Mouse (Mus musculus) hindbrain, embryonic 15.5 days (tissue): Measurements from ENCODE around the gene Stat5a. TPM values are rescaled to one million over a fixed set of nuclear protein-coding genes. Genes with fewer than 3 reads are reported as not detected.

Source experiments
- ATAC-seq: fragments of 200-750 bp; cut with Nextera tagmentation; 2 replicates; pipeline ENCODE4 v1.8.0; 2017; ENCODE audit warnings: low read depth, moderate number of reproducible peaks, moderate TSS enrichment; ENCODE audit not compliant: low FRiP score
- H3K27ac ChIP-seq: fragments of 300-500 bp; sonication (generic); replicated peaks from 2 replicates; pipeline ENCODE4 v1.5.1; 2015; ENCODE audit warnings: mild to moderate bottlenecking, inconsistent platforms
- H3K27me3 ChIP-seq: fragments of 300-500 bp; sonication (generic); 2 replicates; pipeline ENCODE4 v1.6.1; 2015; ENCODE audit warnings: control low read depth, inconsistent platforms
- H3K36me3 ChIP-seq: fragments of 300-500 bp; sonication (generic); 2 replicates; pipeline ENCODE4 v1.6.1; 2015; ENCODE audit warnings: control low read depth, inconsistent platforms
- H3K4me1 ChIP-seq: fragments of 300-500 bp; sonication (generic); replicated peaks from 2 replicates; pipeline ENCODE4 v1.6.1; 2015; ENCODE audit warnings: control low read depth, inconsistent platforms
- H3K4me2 ChIP-seq: fragments of 300-500 bp; sonication (generic); 2 replicates; pipeline ENCODE4 v1.6.1; 2015; ENCODE audit warnings: moderate library complexity, mild to moderate bottlenecking, inconsistent platforms
- H3K4me3 ChIP-seq: fragments of 300-500 bp; sonication (generic); 2 replicates; pipeline ENCODE4 v1.5.1; 2015; ENCODE audit warnings: mild to moderate bottlenecking, inconsistent platforms
- H3K9ac ChIP-seq: fragments of 300-500 bp; sonication (generic); 2 replicates; pipeline ENCODE4 v1.6.1; 2015; ENCODE audit warnings: inconsistent platforms
- H3K9me3 ChIP-seq: fragments of 300-500 bp; sonication (generic); 2 replicates; pipeline ENCODE4 v1.6.1; 2016; ENCODE audit warnings: control low read depth, inconsistent platforms
- WGBS: fragments of 180-500 bp; shearing (Covaris S2); methylation state at CpG from one replicate; pipeline ENCODE4 v1.1.7; 2015; 5-methylcytosine and 5-hydroxymethylcytosine counted together
- polyA plus RNA-seq: library from polyadenylated mRNA; unstranded; fragments of >200 nt; fragmentation: Nextera tagmentation; extraction: Ambion mirVana; gene quantifications from 2 replicates; pipeline ENCODE4 v1.2.1, GENCODE M21; 2015

Gene Stat5a
- polyA plus RNA-seq, 1 experiment from 2014 or later: 2.1 TPM

GRCm38 (mm10) chr11:100840866-100841265 lies 18.3 kb upstream of the Stat5a start:
- Histone ChIP-seq H3K27ac (no peak overlapping the region), H3K4me2 (no peak overlapping the region), H3K9me3 (no peaks in the 10 kb centered on the region), H3K27me3 (no peaks in the 10 kb centered on the region), H3K4me3 (no peak overlapping the region), H3K36me3 (no peaks in the 10 kb centered on the region), H3K9ac (no peak overlapping the region), H3K4me1 (no peaks in the 10 kb centered on the region)
- no peak for ATAC-seq
- 76% methylated on average over 12 of the region's 12 CpGs for WGBS

GRCm38 (mm10) chr11:100842025-100842424 lies 17.1 kb upstream of the Stat5a start:
- no peaks in the 10 kb centered on the region for H3K9me3 ChIP-seq
- no peak overlapping the region for H3K27ac ChIP-seq
- no peaks in the 10 kb centered on the region for H3K4me1 ChIP-seq
- H3K4me3 ChIP-seq: no peak overlapping the region
- H3K36me3 ChIP-seq: no peaks in the 10 kb centered on the region
- no peak overlapping the region for H3K9ac ChIP-seq
- H3K4me2 ChIP-seq: no peak overlapping the region
- WGBS: 90% methylated on average over 7 of the region's 7 CpGs
- H3K27me3 ChIP-seq: no peaks in the 10 kb centered on the region
- no peak for ATAC-seq

- Histone ChIP-seq H3K4me2 (no peak overlapping the region), H3K4me1 (peaks cover 7% of the 10 kb centered on the region; the same call in 1 of the 2 replicates), H3K9me3 (no peaks in the 10 kb centered on the region), H3K9ac (no peak overlapping the region), H3K27me3 (no peaks in the 10 kb centered on the region), H3K36me3 (no peaks in the 10 kb centered on the region), H3K27ac (no peak overlapping the region), H3K4me3 (no peak overlapping the region)
- ATAC-seq: no peak
- 93% methylated on average over 8 of the region's 8 CpGs for WGBS
Measured at GRCm38 (mm10) chr11:100843070-100843669, 16.0 kb upstream of the Stat5a start.

GRCm38 (mm10) chr11:100844121-100844520 lies 15.0 kb upstream of the Stat5a start:
- Histone ChIP-seq H3K27ac (no peak overlapping the region), H3K4me2 (no peak overlapping the region), H3K36me3 (no peaks in the 10 kb centered on the region), H3K4me3 (no peak overlapping the region), H3K9me3 (no peaks in the 10 kb centered on the region), H3K27me3 (no peaks in the 10 kb centered on the region), H3K4me1 (peaks cover 16% of the 10 kb centered on the region), H3K9ac (no peak overlapping the region)
- 83% methylated on average over 4 of the region's 4 CpGs for WGBS
- no peak for ATAC-seq

GRCm38 (mm10) chr11:100845793-100846192 lies 13.4 kb upstream of the Stat5a start:
- Histone ChIP-seq H3K4me1 (peaks cover 25% of the 10 kb centered on the region), H3K4me2 (no peak overlapping the region), H3K27me3 (no peaks in the 10 kb centered on the region), H3K27ac (no peak overlapping the region), H3K9me3 (no peaks in the 10 kb centered on the region), H3K9ac (no peak overlapping the region), H3K4me3 (no peak overlapping the region), H3K36me3 (no peaks in the 10 kb centered on the region)
- ATAC-seq: no peak
- WGBS: 76% methylated on average over 6 of the region's 6 CpGs

GRCm38 (mm10) chr11:100847572-100847971 lies 11.6 kb upstream of the Stat5a start:
- H3K9me3 ChIP-seq: no peaks in the 10 kb centered on the region
- peaks cover 33% of the 10 kb centered on the region for H3K4me1 ChIP-seq
- 93% methylated on average over 4 of the region's 4 CpGs for WGBS
- no peak overlapping the region for H3K9ac ChIP-seq
- no peak for ATAC-seq
- H3K4me2 ChIP-seq: no peak overlapping the region; the same call in 1 of the 2 replicates
- no peaks in the 10 kb centered on the region for H3K27me3 ChIP-seq
- H3K36me3 ChIP-seq: no peaks in the 10 kb centered on the region
- H3K4me3 ChIP-seq: no peak overlapping the region
- no peak overlapping the region for H3K27ac ChIP-seq

- Histone ChIP-seq H3K4me3 (no peak overlapping the region), H3K9me3 (no peaks in the 10 kb centered on the region), H3K4me1 (peaks cover 33% of the 10 kb centered on the region), H3K9ac (no peak overlapping the region), H3K27ac (no peak overlapping the region), H3K27me3 (peaks cover 3% of the 10 kb centered on the region; the same call in 1 of the 2 replicates), H3K36me3 (no peaks in the 10 kb centered on the region), H3K4me2 (peak overlapping the region; percentile 81; the same call in 1 of the 2 replicates)
- no peak for ATAC-seq
- WGBS: 78% methylated on average over 4 of the region's 4 CpGs
Measured at GRCm38 (mm10) chr11:100848080-100848479, 11.1 kb upstream of the Stat5a start.

- 55% methylated on average over 6 of the region's 6 CpGs for WGBS
- Histone ChIP-seq H3K4me2 (peak overlapping the region; percentile 81), H3K27me3 (peaks cover 8% of the 10 kb centered on the region; the same call in 1 of the 2 replicates), H3K4me1 (peaks cover 33% of the 10 kb centered on the region), H3K9ac (0 out of 2 replicates have a peak overlapping the region, but pooled peaks have one; percentile 72), H3K27ac (peak overlapping the region; percentile 13; the same call in 1 of the 2 replicates), H3K36me3 (no peaks in the 10 kb centered on the region), H3K9me3 (no peaks in the 10 kb centered on the region), H3K4me3 (peak overlapping the region; percentile 81)
- ATAC-seq: no peak
Measured at GRCm38 (mm10) chr11:100848789-100849379, 10.3 kb upstream of the Stat5a start.

GRCm38 (mm10) chr11:100849456-100850037 lies 9.6 kb upstream of the Stat5a start:
- Histone ChIP-seq H3K36me3 (no peaks in the 10 kb centered on the region), H3K4me1 (peaks cover 33% of the 10 kb centered on the region), H3K4me3 (peak overlapping the region; percentile 81), H3K9me3 (no peaks in the 10 kb centered on the region), H3K9ac (peak overlapping the region; percentile 72), H3K27me3 (peaks cover 8% of the 10 kb centered on the region; the same call in 1 of the 2 replicates), H3K4me2 (peak overlapping the region; percentile 81), H3K27ac (peak overlapping the region; percentile 86)
- no peak for ATAC-seq
- 3% methylated on average over 13 of the region's 13 CpGs for WGBS

- Histone ChIP-seq H3K27ac (peak within 1 kb of the TSS; percentile 86), H3K4me2 (peak within 1 kb of the TSS; percentile 81), H3K4me3 (peak within 1 kb of the TSS; percentile 81), H3K4me1 (peaks cover 33% of the 10 kb centered on the region), H3K27me3 (peaks cover 8% of the 10 kb centered on the region; the same call in 1 of the 2 replicates), H3K9ac (peak within 1 kb of the TSS; percentile 72), H3K36me3 (no peaks in the 10 kb centered on the region), H3K9me3 (no peaks in the 10 kb centered on the region)
- peak; percentile 83 for ATAC-seq
- WGBS: under 1% methylated on average over 90 of the region's 104 CpGs
Measured at GRCm38 (mm10) chr11:100850038-100850777, 8.9 kb upstream of the Stat5a start, which contains the start of gene Stat5b. Gene Stat5b, minus strand, starts transcription at chr11:100850724.

- Histone ChIP-seq H3K36me3 (no peaks in the 10 kb centered on the region), H3K9me3 (no peaks in the 10 kb centered on the region), H3K27ac (peak overlapping the region; percentile 86), H3K27me3 (peaks cover 8% of the 10 kb centered on the region; the same call in 1 of the 2 replicates), H3K4me2 (peak overlapping the region; percentile 81), H3K9ac (peak overlapping the region; percentile 72), H3K4me3 (peak overlapping the region; percentile 81), H3K4me1 (peaks cover 33% of the 10 kb centered on the region)
- under 1% methylated on average over 33 of the region's 33 CpGs for WGBS
- peak; percentile 32 for ATAC-seq
Measured at GRCm38 (mm10) chr11:100850778-100851528, 8.2 kb upstream of the Stat5a start.
